Mouse (Mus musculus) megakaryocyte, embryonic 14.5 days (primary cell): ENCODE results near the gene Mgea5. TPM values are rescaled to one million over a fixed set of nuclear protein-coding genes. Genes with fewer than 3 reads are reported as not detected.

Experiments
- H3K27me3 ChIP-seq: replicated peaks from 2 replicates; pipeline ENCODE3; 2012; ENCODE audit warnings: inconsistent platforms
- H3K36me3 ChIP-seq: replicated peaks from 2 replicates; pipeline ENCODE3; 2012; ENCODE audit warnings: low read length, inconsistent platforms, mixed read lengths
- H3K4me1 ChIP-seq: 2 replicates; pipeline ENCODE4 v1.6.1; 2012; ENCODE audit warnings: inconsistent platforms
- H3K4me3 ChIP-seq: replicated peaks from 2 replicates; pipeline ENCODE3; 2012; ENCODE audit warnings: moderate library complexity, mild to moderate bottlenecking, inconsistent platforms
- H3K9me3 ChIP-seq: 2 replicates; pipeline ENCODE4 v1.6.1; 2012; ENCODE audit warnings: inconsistent platforms
- FLI1 ChIP-seq: IDR thresholded peaks from 2 replicates; pipeline ENCODE4 v1.6.1; 2012; ENCODE audit warnings: low read length, inconsistent platforms, mixed read lengths
- GATA1 ChIP-seq: IDR thresholded peaks from 3 replicates; pipeline ENCODE4 v1.6.1; 2012; ENCODE audit warnings: mixed read lengths, low read length, inconsistent platforms, borderline replicate concordance
- polyA plus RNA-seq: library from polyadenylated mRNA; stranded (reverse); fragments of >175 nt; gene quantifications from 2 replicates; pipeline ENCODE4 v1.2.3, GENCODE M21; 2012; ENCODE audit warnings: low replicate concordance; ENCODE audit not compliant: insufficient read depth

Gene Mgea5
- polyA plus RNA-seq, 1 experiment: 9.8 TPM

DNA sequence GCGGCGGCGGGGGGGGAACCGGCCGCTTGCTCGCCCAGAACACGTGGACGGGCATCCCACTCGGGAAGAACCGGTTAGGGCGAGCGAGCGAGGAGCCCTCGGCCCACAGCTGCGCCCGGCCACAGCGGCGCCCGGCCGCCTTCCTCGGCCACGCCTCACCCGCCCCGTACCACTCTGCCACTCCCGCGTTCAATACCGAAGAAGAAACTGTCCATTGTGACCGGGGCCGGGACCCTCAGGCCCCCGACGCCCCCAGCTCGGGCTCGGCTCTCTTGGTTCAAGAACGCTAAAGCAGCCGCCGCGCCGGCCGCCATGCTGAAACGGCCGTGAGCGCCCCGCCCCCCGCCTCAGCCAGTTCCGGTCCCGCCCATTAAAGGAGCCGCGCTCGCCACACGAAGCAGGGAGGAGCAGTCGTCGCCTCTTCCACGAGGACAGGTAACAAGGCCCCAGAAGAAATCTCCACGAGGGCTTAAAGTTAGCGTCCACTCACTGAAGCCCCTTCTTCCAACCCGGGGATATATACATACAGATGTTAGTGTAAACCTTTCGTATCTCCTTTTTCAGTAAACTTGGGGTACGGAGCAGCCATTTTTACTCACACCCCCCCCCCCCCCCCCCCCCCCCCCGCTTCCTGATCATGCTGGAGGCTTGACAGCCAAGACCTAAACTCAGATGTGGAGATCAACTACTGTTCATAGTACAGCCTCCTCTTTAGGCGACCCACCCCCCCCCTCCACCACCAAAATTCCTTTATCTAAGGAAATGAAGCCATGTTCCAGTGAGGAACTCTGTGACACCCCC is 34.2 kb downstream of the Mgea5 start, which contains the start of gene Npm3:
Gene Npm3, minus strand, starts transcription at position 349 of the 801 bp plus-strand sequence.
- peaks cover 66% of the 10 kb centered on the region for H3K4me1 ChIP-seq

DNA sequence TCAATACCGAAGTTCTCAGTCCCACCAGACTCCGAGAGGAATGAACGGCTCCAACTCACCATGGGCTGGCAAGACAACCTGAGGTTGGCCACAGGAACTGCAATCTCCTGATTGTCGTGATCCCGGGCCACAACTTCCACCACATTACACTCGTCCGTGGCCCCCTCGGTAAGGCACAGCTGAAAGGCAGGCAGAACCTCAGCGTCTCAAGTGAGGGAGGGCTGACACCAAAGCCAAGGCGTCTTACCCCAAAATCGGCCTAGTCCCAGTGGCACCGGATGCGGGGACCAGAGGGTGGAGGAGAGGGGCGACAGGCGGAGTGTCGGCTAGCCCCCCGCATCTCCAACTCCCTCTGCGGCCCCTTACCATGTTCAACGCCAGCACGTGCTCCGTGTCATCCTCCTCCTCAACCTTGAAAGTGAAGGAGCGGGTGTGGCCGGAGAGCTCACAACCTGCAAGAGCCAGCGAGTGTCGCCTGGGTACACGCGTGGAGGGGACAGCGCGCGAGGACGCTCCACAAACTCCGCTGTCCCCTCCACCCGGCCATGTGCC is 34.9 kb downstream of the Mgea5 start:
- no peaks in the 10 kb centered on the region for H3K9me3 ChIP-seq
- H3K4me3 ChIP-seq: peak overlapping the region; percentile 95
- H3K4me1 ChIP-seq: peaks cover 60% of the 10 kb centered on the region
- TF ChIP-seq GATA1 (no peak), FLI1 (no peak)
- H3K36me3 ChIP-seq: peaks cover 47% of the 10 kb centered on the region
- peaks cover 25% of the 10 kb centered on the region for H3K27me3 ChIP-seq

More for the DNA sequence above, 34.2 kb downstream of the Mgea5 start, which contains the start of gene Npm3:
- TF ChIP-seq FLI1 (no peak), GATA1 (no peak)
- Histone ChIP-seq H3K27me3 (peaks cover 18% of the 10 kb centered on the region), H3K36me3 (peaks cover 53% of the 10 kb centered on the region), H3K4me3 (peak within 1 kb of the TSS; percentile 95), H3K9me3 (no peaks in the 10 kb centered on the region)

DNA sequence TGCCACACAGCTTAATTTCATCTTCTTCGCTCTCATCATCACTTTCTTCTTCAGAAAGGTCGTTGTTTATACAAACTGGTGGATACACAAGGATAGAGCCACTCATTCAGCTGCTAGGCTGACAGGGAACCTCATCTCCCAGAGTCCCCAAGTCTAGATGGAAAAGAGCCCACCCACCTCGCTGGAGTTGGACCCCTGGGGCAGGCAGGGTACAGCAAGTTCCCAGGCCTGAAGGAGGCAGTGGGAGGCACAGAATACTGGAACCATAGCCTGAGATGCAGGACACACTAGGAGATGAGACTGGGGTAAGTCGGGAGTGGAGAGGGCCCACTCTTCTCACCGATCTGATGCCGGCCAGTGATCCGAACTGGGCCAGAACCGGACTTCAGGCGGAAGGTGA is 35.4 kb downstream of the Mgea5 start:
- H3K27me3 ChIP-seq: peaks cover 30% of the 10 kb centered on the region
- H3K4me3 ChIP-seq: peak overlapping the region; percentile 95
- TF ChIP-seq GATA1: no peak
- peaks cover 56% of the 10 kb centered on the region for H3K4me1 ChIP-seq
- peaks cover 41% of the 10 kb centered on the region for H3K36me3 ChIP-seq
- H3K9me3 ChIP-seq: no peaks in the 10 kb centered on the region

DNA sequence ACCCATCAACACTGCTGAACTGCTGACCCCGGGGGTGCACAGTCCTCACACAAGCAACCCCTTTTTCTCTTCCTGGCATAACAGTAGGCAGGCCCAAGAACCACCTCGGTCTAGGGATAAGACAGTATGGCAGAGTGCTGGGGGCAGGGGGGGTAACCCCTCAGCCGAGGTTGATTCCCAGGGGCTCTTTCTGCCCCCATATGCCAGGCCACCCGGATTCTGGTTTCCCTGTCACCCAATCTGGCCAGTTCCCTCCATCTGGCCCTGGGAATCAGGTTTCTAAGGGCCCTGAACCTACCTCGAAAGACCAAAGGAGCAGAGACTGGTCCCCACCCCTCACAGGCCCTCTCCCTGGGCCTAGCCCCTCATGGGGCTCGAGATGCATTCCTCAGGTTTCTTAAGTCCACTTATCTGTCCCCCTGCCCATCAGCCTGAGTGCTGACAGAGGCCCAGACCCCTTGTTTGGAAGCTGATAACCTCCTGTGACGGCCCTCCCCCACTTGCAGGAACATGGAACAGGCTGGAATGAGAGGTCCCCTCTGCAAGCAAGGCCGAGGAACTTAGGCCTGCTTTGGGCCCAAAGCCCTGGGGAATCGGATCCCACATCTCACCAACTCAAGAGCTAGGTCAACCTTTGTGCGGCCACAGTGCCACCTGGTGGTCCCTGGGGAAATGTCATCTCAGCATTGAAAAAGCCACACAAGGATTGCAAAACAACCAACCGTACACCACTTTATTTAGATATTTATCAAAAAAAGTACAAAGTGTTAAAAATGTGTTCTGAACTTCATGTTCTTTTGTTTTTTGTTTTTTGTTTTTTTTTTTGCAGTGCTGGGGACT is 36.4 kb downstream of the Mgea5 start:
- no peak for TF ChIP-seq GATA1
- no peak for TF ChIP-seq FLI1
- Histone ChIP-seq H3K4me3 (no peak overlapping the region), H3K27me3 (peaks cover 38% of the 10 kb centered on the region), H3K4me1 (peaks cover 54% of the 10 kb centered on the region), H3K36me3 (peaks cover 32% of the 10 kb centered on the region), H3K9me3 (no peaks in the 10 kb centered on the region)

DNA sequence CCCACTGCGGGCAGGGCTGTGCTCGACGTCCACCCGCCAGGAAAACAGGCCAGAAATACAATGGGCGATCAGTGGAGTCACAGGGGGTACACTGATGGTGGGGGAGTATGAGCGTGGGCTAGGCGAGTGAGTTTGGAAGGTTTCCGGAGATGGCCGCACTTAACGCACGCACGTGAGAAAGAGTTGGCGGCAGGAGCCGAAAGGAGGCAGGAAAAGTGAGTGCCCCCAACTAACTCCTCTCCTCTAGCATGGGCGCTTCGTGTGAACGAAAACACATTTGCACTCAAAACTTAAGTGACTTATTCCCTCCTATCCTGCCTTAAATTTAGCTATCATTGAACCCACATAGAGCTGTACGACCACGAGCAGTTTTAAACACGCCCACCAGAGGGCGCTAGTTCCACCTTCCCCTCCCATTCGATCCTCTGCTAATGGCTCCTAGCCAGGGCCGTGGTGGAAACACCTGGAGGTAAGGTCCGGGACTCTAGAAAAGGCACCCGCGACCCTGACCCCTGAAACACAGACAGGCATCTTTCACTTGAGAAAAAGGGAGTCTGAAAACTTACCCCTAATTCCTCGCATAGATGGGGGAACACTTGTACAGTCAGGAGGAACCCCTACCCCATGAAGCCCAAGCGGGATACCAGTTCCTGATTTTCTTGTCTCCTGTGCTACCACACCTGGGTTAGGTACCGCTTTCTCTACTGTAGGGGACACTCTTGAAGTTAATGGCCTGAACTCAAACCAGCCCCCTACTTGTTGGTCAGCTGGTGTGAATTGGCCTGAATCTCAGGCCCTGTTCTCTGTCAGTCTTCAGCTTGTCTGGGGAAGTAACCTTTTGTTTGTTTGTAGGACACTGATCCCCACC is 37.2 kb downstream of the Mgea5 start:
- TF ChIP-seq GATA1 (no peak), FLI1 (no peak)
- H3K4me1 ChIP-seq: peaks cover 54% of the 10 kb centered on the region
- no peaks in the 10 kb centered on the region for H3K9me3 ChIP-seq
- peaks cover 47% of the 10 kb centered on the region for H3K27me3 ChIP-seq
- peaks cover 24% of the 10 kb centered on the region for H3K36me3 ChIP-seq
- peak overlapping the region; percentile 25 for H3K4me3 ChIP-seq

DNA sequence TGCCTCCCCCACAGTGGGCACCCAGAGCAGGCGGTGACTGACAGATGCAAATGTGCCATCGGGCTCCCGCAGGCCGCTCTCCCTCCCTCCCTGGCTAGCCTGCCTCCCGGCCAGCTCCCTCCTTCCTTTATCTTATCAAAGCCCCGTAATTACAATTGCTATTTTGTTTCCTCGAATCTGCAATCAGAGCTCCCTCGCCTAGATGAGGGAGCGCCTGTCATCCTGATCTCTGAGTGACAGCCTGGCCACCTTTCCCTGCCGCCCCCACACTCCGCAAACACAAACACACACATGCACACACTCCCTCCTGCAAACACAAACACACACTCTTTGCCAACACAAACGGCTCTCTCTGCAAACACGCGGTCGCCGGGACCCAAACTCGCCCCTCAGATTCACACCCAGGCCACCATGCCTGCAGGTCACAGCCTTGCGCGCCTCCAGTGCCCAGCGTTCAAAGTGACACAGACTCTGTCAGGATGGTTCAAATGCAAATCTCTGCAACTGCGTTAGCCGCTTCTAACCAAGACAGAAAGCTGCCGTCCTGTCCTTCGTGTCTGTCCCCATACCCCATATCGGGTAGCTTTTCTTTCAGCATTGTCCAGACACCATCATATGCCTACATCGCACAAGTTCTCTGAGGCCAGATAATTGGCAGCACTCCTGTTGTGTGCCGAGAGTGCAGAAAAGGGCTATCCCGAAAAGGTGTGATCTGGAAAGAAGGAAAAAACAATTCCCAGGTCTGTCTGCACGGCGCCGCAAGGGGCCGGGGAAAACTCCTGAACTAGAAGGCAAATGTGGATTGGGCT is 38.1 kb downstream of the Mgea5 start:
- Histone ChIP-seq H3K36me3 (peaks cover 17% of the 10 kb centered on the region), H3K4me3 (no peak overlapping the region), H3K4me1 (peaks cover 57% of the 10 kb centered on the region), H3K9me3 (no peaks in the 10 kb centered on the region), H3K27me3 (peaks cover 55% of the 10 kb centered on the region)
- no peak for TF ChIP-seq GATA1
- TF ChIP-seq FLI1: no peak

DNA sequence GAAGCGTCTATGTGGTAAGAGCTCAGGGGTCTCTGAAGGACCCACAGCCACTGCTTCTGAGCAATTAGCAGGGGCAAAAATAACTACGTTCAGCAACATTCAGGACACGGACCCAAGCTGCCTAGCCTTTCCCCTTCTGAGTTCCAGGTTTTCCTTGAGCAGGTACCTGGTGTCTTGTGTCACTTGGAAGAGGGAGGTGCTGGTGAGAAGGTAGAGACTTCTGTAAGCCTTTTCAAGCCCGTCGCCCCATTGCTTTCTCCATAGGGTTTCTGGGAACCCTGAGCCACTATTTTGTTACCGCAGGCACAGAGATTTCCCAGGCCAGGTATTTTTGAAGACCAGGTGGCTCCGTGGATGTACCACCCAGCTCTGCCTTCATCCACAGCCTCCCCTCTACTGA is 40.0 kb downstream of the Mgea5 start:
- H3K36me3 ChIP-seq: peaks cover 11% of the 10 kb centered on the region
- H3K27me3 ChIP-seq: peaks cover 74% of the 10 kb centered on the region
- H3K4me1 ChIP-seq: peaks cover 44% of the 10 kb centered on the region
- no peak for TF ChIP-seq FLI1
- TF ChIP-seq GATA1: no peak
- H3K4me3 ChIP-seq: no peak overlapping the region
- H3K9me3 ChIP-seq: no peaks in the 10 kb centered on the region

DNA sequence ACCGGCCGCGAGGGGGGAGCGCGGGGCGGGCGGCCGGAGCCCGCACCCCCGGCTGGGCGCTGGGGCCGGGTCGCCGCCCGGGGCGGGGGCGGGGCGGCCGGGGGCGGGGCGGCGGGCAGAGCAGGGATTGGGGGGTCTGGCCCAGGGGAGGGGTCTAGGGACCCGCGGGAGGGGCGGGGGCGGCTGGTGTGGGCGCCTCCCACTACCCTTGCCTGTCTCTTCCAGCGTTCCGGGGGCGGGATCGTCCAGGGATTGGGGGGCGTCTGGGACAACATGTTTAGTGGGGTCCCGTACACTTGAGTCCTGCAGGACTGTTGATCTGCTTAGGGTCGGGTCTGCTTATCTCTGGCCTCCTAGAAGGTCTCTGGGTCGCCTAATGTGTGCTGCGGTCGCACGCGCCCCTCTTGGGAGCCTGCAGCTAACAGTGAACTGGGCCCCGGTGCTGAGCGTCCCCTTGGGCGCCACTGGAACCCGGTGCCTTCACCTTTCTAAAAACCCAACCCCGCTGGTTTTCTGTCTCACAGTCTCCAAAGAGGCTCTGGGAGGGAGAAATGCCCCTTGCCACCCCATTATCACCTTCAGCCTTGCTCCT is 40.6 kb downstream of the Mgea5 start:
- Histone ChIP-seq H3K9me3 (no peaks in the 10 kb centered on the region), H3K4me3 (no peak overlapping the region), H3K27me3 (peaks cover 79% of the 10 kb centered on the region), H3K4me1 (peaks cover 39% of the 10 kb centered on the region), H3K36me3 (peaks cover 7% of the 10 kb centered on the region)
- TF ChIP-seq GATA1 (no peak), FLI1 (no peak)
